Mouse (Mus musculus) gonadal fat pad, adult 2 months (tissue): ENCODE measurements around the gene Serpini1. TPM values are rescaled to one million over a fixed set of nuclear protein-coding genes. Genes with fewer than 3 reads are reported as not detected.

Experiments used
- DNase-seq: peaks from one replicate; pipeline ENCODE4 v3.0.0-alpha.2; 2012; ENCODE audit warnings: low read depth
- polyA plus RNA-seq: library from polyadenylated mRNA; depleted of rRNA; stranded (reverse); fragments of >200 nt; gene quantifications from 2 replicates; pipeline ENCODE4 v1.2.3, GENCODE M21; 2012; rRNA removed

The Serpini1 gene
- 0.60 and 0.69 TPM in 2 replicates for polyA plus RNA-seq

DNA sequence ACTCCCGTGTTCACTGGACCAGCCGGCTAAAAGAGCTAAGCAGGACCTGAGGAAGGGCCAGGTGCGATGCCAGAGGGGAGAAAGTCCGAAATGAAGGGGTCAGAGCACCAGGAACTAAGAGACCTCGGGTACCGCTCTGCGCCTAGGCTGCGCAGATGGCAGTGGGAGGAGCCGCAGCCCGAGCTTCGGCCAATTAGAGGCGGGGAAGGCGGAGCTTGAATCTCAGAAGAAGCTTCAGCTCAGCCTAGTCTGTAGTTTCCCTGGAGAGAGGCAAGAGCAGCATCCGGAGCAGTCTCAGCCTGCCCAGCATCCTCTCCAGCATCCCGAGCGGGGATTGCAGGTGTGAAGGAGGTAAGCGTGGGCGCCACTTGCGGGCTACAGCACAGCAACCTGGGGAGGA lies at the start of gene Serpini1:
Serpini1 (plus strand) TSS at position 256 of the 400 bp plus-strand sequence.
- no peak for DNase-seq

DNA sequence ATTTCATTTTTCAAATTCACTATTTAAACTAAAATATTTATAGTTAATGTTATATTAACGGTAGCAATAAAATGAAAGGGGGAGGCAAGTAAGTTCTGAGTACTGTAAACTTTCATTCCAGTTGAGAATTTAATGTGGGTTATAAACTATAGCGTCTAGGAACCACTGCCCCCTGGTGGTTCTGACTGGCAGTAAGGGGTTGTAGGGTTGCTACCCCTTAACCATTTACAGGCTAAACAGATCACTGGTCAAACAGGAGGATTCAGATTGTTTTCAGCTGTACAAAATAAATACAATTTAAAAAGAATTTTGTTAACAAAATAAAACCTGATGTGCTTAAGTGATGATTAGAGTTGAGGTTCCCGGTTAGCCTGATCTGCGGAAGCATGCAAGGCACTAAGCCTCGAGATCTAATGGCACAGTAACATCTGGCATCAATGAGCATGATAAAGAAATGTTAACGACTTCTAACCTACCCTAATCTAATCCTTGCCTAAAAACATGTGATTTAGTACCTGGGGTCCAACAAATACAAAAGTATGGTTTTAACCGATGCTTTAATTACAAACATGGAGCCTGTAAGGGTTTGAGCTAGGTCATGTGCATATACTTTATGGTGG lies 39.6 kb upstream of the Serpini1 start:
- no peak for DNase-seq

DNA sequence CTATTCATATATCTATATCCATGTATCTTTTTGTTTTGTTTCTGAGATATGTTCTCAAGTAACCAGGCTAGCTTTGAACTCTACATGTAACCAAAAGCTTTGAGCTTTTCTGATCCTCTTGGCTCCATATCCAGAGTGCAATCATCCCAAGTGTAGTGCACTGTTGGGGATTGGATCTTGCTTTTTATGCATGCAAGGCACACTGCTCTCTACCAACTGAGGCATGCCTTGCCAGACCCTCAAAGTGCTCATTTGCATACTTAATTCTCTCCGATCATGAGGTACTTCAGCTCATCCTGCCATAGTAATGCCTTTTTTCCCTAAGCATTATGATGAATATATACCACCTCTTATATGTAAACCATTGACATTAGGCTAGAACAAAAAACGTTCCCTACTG lies 36.0 kb upstream of the Serpini1 start:
- DNase-seq, result no peak

DNA sequence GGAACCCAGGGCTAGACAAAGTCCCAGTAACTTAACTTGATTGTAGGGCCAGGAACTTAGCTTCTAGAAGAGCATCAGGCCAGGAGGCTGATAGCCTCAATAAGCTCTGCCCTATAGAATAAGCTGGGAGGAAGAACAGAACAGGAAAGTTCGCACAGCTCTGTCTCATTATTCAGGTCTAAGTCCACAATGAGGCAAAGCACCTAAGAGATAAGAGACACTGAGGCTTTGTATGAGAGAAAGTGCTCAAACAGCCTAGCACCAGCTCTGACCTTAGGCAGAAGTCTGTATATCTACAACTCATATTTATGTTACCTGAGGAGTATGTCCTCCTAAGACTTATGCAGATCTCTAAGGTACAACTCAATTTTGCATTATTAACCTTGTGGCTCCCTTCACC lies 34.8 kb upstream of the Serpini1 start:
- DNase-seq, result no peak

DNA sequence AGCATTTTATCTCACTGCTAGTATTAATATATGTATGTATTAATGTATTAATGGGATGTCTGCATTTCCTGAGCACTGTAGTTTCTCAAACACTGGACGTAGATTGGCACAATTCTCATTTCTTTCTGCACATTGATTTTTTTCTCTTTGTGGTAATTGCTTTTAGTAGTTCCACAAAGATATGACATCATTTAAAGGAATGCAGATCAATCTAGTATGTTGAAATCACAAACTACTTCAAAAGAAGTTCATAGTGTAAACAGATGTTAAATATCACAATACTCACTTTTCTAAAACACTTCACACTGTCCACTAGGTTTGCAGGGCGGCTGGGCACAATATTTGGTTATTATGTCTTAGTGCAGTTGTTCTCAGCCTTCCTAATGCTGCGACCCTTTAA lies 26.3 kb upstream of the Serpini1 start:
- no peak for DNase-seq

DNA sequence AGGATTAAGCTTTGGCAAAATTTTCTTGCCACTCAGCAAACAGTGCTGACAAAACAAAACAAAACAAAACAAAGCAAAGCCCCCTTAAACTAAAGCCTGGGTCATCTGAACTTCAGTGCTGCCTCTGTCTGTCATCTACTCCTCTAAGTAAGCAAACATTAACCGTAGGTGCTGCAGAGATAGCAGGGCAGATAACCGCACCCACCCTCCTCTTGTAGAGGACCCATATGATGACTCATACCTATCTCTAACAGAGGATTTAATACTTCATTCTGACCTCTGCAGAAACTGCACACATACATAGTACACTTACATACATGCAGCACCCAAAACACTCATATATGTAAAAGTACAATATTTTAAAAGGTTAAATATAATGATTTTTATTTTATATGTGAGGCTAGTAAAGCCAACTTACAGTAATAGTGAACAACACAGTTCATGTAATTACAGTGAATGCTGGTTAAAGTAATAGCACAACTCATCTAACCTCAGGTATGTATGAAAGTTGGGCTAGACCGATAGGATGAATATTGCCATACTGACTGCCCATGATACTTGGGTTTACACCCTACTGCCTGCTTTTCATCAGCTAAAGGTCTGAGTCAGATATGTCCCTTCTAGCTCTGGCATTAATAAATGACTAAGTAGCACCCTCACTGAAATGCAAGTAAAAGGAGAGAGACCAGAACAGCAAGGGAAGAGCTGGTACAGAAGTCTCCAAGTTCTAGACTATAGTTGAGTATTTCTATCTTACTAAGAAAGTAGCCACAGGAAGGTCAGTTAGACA lies 23.1 kb upstream of the Serpini1 start:
- DNase-seq, result no peak

DNA sequence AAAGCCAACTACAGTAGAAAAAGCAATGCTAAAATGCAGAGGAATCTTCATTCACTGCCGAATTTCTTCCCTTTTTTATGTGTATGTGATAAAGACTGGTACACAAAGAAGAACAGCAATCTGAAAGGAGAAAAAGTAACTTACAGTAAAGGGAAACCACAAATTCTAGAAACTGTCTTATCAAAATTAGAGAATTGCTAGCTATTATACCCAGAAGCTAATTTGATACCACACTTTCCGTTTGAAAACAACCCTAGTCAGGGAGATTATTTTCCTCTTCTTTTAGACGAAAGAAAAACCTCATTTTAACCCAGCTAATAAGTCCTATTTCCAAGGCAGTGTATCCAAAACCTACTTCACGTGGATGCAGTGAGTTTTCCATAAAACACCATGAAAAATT lies 16.1 kb upstream of the Serpini1 start:
- no peak for DNase-seq

DNA sequence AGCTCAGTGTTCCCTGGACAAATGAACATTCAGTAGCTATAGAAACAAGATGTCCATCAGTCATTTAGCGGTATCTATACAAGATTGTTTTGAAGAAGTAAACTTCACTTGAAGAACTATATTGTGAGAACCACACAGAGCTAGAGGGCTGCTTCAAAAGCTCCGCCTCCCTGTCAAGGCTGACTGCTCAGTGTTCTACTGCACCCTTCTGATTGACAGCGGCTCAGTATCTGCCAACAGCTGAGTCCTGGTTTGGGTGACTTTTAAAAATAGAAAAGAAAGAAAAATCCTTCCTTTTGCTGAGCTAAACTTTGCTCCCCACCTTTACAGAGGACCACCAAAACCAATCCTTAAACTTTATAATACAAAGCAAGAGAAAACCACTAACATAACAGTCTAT lies 14.5 kb upstream of the Serpini1 start:
- no peak for DNase-seq

DNA sequence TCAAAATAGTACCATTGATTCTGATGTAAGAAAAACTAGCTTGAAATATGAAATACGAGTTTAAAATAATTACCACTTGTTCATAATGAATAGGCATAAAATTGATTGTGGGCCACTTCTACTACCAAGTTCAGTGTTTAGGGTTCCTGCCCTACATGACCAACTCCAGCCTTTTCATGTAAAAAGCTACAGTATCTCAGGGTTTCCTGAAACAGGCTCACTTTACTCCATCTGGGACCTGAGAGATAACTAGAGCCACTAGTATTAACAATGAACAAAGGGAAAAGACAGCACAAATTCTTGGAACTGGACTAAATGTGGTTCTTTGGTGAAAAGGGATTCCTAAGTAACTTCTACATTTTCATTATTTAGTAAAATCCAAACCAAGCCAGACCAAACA lies 13.1 kb upstream of the Serpini1 start:
- DNase-seq, result no peak

DNA sequence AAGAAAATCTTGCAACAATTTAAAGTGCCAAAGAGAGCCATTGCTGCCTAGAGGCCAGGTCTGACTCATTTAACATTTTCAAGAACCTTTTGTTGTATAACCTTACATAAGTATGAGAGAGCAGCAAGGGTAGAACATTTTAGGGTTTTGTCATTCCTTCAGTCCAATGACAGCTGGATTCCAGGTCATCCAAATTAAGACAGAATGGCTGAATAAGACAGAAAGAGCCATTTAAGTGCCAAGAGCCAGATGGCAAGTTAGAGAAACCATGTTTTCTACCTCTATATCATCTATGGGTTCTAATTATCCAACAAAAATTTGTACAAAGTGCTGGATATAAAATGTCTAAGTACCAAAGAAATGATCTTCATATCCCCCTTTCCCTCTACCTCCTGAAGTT lies 6.1 kb upstream of the Serpini1 start:
- DNase-seq, result no peak

DNA sequence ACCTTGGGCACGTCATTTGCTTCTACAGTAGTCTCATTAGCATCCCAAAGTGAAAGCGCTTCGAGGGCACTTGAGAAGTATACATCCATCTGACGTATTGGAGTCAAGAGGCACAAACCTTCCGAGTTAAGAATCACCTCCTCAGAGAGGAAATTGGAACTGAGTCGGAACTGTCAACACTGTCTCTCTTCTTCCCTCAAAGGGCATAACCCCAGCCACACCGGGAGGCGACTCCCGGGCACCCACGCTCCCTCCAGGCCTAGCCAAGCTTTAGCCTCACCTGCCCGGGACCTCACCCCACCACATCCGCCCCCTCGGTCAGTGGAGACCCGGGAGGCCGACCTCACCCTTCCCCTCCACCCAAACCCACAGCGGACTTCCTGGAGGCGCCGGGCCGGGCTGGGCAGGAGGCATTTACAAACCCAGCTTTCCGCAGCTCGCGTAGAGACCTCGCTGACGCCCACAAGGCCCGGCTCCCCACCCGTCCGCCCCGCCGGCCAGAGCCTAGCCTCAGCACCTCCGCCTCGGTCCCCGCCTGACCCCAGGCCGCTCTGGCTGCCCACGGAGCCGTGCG lies 1.1 kb upstream of the Serpini1 start:
- DNase-seq, result no peak

DNA sequence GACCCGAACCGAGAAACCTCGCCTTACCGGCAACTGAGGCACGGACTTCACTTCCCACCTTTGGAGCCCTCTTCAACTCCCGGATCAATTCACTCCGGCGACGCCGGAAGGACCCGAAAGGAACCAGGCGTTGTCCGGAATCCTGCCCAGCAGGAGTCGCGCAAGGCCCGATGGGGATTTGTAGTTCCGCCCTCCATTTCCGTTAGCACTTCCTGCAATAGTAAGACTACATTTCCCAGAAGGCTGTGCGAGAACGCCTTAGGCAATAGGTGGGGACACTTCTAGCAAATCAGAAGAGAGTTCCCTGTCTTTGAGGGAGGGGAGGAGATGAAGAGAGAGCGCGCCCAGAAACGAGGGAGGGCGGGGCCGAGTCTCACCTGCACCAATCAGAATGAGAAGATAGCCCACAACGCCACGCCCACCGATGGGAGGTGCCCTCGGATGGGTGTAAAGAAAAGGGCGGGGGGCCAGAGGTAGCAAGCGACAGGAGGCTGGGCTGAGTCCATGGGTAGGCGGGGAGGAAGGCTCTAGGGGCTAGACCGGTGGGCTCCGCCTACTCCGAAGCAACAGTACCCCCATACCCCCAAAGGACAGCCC lies 554 bp upstream of the Serpini1 start, which contains the start of gene Pdcd10:
Pdcd10 (minus strand) TSS at position 162 of the 597 bp plus-strand sequence.
- DNase-seq, result peak; percentile 99

DNA sequence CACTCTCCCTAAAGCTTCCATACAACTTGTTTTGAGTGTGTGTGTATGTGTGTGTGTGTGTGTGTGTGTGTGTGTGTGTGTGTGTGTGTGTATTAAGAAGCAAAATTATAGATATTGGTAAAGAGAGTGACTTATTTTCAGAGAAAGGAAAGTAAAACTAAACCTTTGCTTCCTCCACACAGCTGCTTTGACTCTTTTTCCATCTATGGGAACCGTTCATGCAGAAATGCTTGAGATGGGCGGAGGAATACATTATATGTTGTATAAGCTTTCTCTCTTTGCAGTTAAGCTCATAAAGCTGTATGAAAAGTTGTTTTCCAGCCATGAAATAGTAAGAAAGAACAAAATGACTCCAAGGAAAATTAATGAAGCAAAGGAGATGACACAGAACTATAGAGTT lies 16.7 kb downstream of the Serpini1 start:
- DNase-seq, result no peak

DNA sequence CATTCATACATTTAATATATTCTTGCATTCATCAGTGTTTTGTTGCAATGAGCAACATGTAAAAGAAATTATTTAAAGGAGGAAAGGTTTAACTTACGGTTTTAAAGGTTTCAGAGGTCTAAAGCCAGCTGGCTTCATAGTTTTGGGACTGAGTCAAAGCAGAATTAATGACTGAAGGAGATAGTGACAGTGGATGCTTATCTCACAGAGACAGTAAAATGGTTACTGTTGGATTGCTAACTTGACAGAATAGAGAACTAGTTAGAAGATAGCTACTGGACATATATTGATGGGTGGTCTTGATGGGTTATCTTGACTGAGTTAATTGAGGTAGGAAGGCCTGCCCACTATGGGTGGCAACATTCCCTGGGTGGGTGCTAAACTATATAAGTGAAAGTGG lies 18.2 kb downstream of the Serpini1 start:
- no peak for DNase-seq

DNA sequence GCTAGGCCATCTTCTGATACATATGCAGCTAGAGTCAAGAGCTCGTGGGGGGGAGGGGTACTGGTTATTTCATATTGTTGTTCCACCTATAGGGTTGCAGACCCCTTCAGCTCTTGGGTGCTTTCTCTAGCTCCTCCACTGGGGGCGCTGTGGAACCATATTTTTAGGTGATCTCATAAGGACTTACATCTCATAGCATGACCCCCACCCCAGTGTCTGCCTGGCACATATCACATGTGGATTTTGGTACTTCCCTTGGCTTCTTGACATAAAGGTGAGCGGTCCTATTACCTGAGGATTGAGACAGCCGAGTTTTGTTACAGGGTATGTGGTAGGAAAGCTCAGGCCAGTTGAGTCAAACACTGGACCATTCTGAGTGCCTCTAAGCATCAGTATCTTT lies 22.0 kb downstream of the Serpini1 start:
- no peak for DNase-seq

DNA sequence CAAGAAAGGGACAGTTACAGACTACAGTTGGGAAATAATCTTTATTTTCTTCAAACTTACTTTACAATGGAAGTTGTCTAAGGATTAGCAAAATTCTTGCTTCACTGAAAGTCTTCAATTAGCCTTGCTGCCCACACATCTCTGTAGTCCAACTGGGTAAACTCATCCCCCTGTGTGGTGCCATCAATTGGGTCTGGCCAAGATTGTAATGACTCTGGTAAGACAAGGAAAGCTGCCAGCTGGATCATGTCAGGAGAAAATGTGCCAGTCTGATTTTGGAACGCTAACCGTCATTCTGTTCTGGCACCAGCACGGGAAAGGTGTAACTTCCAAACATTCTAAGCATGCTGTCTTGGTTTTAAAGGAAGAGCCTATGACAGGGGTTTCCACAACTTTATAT lies 25.9 kb downstream of the Serpini1 start:
- DNase-seq, result peak; percentile 72

DNA sequence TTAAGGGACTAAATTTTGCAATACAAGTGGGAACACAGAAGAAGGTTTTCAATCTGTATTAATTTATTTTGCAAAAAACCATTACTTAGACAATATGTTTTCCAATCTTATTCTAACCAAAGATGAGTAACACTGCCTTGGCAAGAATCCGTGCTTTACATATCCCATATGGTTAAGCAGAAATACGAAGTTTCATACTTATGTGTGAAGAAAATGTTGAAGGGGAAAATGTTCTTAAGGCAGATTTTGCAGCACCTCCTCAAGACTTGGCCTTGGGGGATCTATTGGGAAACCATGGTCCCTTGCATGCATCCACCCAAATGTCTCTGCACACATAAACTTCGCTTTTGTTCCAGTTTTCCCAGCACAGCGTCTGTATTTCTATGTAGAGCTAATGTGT lies 27.6 kb downstream of the Serpini1 start:
- DNase-seq, result no peak

DNA sequence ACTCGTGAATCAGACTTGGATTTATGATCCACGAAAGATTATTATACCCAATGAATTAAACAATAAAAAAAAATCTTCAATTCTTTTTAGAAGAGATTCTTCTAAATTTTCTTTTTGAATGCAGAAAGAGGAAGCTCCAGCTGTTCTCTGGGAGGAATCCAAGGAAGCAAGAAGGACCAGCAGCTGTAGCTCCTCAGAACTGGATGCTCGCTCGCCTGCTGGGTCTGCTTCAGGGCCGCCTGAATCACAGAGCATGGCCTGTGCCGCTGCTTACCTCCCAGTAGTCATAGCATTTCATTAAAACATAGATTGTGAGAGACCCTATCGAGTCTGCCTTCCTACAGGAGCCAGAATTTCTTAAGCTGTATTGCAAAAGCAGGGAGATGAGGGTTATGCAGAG lies 53.7 kb downstream of the Serpini1 start:
- no peak for DNase-seq

DNA sequence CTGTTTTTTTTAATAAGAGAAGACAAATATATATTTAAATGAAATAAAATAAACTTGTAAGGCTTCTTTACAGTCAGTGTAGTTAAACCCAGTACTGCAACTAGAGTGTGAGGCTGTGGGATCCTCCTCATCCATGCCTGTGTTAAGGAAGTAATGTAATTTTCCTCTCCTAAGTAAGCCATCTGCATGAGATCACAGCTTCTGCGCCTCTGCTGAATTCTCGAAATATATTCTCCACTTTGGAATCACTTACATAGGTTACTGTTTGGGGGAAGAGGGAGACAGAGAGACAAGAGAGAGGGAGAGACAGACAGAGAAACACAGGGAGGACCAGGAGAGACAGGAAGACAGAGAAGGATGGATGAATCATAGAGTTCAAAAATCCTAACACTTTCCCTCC lies 67.3 kb downstream of the Serpini1 start:
- no peak for DNase-seq

DNA sequence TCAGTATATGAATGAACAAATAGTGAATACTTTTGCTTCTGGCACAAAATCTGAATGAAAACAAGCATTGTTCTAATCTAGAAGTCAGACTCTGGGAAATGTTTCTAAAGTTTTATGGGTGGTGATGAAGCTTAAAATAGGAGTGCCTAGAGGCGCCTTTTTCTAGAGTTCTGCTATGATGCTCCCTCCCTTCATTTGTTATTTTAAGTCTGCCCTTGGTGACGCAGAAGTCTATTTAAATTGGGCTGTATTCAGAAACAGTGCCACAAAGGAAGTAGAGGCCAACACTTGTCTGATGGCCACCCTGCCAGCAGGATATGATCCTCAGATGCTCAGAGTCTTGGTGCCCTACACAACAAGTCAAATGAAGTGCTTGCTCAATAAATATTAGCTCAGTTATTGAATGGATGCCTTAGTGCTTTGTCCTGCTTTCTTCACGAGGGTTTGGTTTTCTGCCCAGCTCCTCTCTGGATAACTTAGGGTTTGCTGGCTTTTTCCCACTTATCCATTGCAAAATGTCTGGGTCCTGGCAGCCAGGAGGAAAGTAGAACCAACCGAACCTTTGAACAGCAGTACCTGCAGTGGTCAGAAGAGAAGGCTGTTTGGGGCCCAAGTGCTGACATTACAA lies 73.8 kb downstream of the Serpini1 start:
- DNase-seq, result no peak

DNA sequence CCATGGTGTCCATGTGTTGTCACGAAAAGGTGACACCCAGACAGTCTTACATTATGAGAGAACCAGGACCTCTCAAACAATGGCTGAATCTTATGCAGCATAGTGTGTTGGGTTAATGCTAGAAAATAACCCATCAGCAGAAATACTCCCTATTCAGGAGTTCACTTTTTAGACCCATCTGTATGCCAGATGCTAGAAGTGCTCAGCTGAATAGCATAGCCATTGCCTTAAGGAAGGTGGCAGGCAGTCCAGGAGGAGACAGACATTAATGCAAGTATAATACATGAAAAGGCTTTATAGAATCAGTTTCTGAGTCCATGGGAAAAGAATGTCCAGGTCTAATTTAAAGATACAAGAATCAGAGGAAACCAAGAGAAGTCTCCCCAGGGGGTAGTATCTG lies 75.9 kb downstream of the Serpini1 start:
- no peak for DNase-seq

DNA sequence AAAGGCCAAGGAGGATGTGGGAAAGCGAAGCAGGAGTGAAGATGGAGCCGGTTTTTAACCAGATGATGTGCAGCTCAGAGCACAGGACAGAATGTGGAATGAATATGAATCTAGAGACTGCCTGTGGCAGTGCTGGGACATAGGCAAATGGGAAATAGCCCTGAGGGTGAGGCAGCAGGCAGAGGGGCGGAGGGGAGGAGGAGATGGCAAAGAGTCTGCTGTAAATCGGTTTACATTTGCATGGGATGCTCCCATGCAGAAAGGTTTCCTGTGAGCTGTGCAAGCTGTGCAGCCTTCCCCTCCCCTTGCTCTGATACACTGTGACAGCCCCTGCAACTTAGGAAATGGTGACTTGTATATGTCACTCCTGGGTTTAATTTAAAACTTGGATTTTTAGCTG lies 76.3 kb downstream of the Serpini1 start:
- DNase-seq, result no peak
